Mouse (Mus musculus) ES-Bruce4 (cell line): ENCODE measurements around the gene Ankrd6.

Source experiments
- CTCF ChIP-seq: IDR thresholded peaks from one replicate; pipeline ENCODE4 v1.8.1; 2011; ENCODE audit warnings: low read depth, low read length
- EP300 ChIP-seq: IDR thresholded peaks from 2 replicates; pipeline ENCODE4 v1.6.1; 2011; ENCODE audit warnings: low read depth, low read length; ENCODE audit not compliant: insufficient read depth
- POLR2A ChIP-seq: IDR thresholded peaks from one replicate; pipeline ENCODE4 v1.8.1; 2011; ENCODE audit warnings: low read length; ENCODE audit not compliant: insufficient read depth

DNA sequence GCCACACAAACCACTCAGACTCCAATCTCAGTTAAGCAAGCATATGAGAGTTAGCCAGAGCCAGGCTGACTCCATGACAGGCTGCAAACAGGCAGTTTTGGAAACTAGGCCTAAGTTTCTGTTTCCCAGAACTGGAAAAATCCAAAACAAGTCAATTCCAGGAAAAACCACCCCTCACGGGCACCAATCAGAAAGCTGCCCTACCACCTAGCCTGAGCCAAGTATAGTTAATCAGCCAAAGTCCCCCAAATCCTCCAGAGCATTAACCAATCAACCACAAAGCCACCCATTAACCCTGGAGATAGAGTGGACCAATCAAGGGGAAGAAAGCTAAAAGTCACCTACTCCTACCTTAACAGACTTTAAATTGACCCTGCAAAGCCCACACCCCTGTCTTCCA, 163.5 kb downstream of the Ankrd6 start:
- TF ChIP-seq POLR2A (no peak), CTCF (no peak), EP300 (no peak)
